Mouse (Mus musculus): ENCODE measurements around the gene 1110008P14Rik.

DNA sequence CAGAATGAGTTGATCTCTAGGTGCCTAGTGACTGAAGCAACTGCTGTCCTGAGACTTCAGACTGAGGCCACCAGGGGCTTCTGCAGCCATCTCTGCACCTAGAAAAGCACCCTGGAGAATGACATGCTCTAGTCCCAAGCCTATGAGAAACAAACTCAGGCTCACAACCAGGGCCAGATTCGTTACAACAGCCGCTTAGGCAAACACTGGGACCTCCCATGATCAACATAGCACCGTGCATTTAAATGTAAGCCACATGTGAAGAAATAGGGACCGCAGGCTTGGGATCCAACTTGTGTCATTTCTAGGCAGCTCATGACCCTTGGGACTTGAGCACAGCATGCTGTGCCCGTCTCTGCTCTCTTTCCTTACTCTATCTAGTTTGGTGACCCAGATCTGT lies 46.0 kb upstream of the 1110008P14Rik start:
- TF ChIP-seq USF1 (IDR thresholded peaks at IDR 0.05; ENCODE audit: low read depth) (no peak), MYOD1 (IDR thresholded peaks at IDR 0.05; ENCODE audit: control insufficient read depth, insufficient read length, low read depth) (no peak), CTCF (IDR thresholded peaks at IDR 0.05; ENCODE audit: control insufficient read depth, insufficient read depth, insufficient read length) (no peak), MAX (IDR thresholded peaks at IDR 0.05) (no peak)
